Mouse (Mus musculus): ENCODE results near the gene Tubgcp2. TPM values are rescaled to one million over a fixed set of nuclear protein-coding genes. Genes with fewer than 3 reads are reported as not detected.

Tubgcp2 gene
- polyA plus RNA-seq, 1 experiment from 2014 or later, result 83.4 TPM

GRCm38 (mm10) chr7:139955505-139955904 is 81.0 kb downstream of the Tubgcp2 start:
- no peak for ATAC-seq (ENCODE audit: insufficient read depth, low FRiP score, low TSS enrichment)
- H3K9me3 ChIP-seq (ENCODE audit: control insufficient read depth, low read length), result no peaks in the 10 kb centered on the region
- no peak for DNase-seq (ENCODE audit: low spot score)
- H3K4me3 ChIP-seq (ENCODE audit: low read depth, low read length), result no peak overlapping the region
- H3K27ac ChIP-seq (ENCODE audit: low read depth, low read length), result no peak overlapping the region
- no peak overlapping the region for H3K9ac ChIP-seq (ENCODE audit: low read length)
- no peaks in the 10 kb centered on the region for H3K36me3 ChIP-seq (ENCODE audit: control insufficient read depth, insufficient read depth, low read length)
- H3K4me1 ChIP-seq (ENCODE audit: control insufficient read depth, insufficient read depth, low read length), result no peaks in the 10 kb centered on the region; the same call in 1 of the 2 replicates
- 88% methylated on average over 4 of the region's 4 CpGs for WGBS
- H3K4me2 ChIP-seq (ENCODE audit: low read depth), result no peak overlapping the region
- no peaks in the 10 kb centered on the region for H3K27me3 ChIP-seq (ENCODE audit: control insufficient read depth, insufficient read depth, low read length)

GRCm38 (mm10) chr7:139951991-139952633 is 84.4 kb downstream of the Tubgcp2 start:
- Histone ChIP-seq H3K36me3 (ENCODE audit: control insufficient read depth, insufficient read depth, low read length) (no peaks in the 10 kb centered on the region), H3K4me1 (ENCODE audit: control insufficient read depth, insufficient read depth, low read length) (no peaks in the 10 kb centered on the region; the same call in 1 of the 2 replicates), H3K9ac (ENCODE audit: low read length) (no peak overlapping the region), H3K4me3 (ENCODE audit: low read depth, low read length) (no peak overlapping the region), H3K27ac (ENCODE audit: low read depth, low read length) (no peak overlapping the region), H3K9me3 (ENCODE audit: control insufficient read depth, low read length) (no peaks in the 10 kb centered on the region), H3K4me2 (ENCODE audit: low read depth) (no peak overlapping the region), H3K27me3 (ENCODE audit: control insufficient read depth, insufficient read depth, low read length) (peaks cover 9% of the 10 kb centered on the region)
- 58% methylated on average over 6 of the region's 6 CpGs for WGBS
- no peak for DNase-seq (ENCODE audit: low spot score)
- ATAC-seq (ENCODE audit: insufficient read depth, low FRiP score, low TSS enrichment), result no peak

- ATAC-seq (ENCODE audit: insufficient read depth, low FRiP score, low TSS enrichment) (no peak), DNase-seq (ENCODE audit: low spot score) (peak; percentile 14)
- H3K27ac ChIP-seq (ENCODE audit: low read depth, low read length), result no peak overlapping the region
- 7% methylated on average over 16 of the region's 16 CpGs for WGBS
- H3K4me1 ChIP-seq (ENCODE audit: control insufficient read depth, insufficient read depth, low read length), result no peaks in the 10 kb centered on the region; the same call in 1 of the 2 replicates
- peak overlapping the region; percentile 38 for H3K4me3 ChIP-seq (ENCODE audit: low read depth, low read length)
- peaks cover 18% of the 10 kb centered on the region for H3K27me3 ChIP-seq (ENCODE audit: control insufficient read depth, insufficient read depth, low read length)
- H3K36me3 ChIP-seq (ENCODE audit: control insufficient read depth, insufficient read depth, low read length), result no peaks in the 10 kb centered on the region
- H3K9me3 ChIP-seq (ENCODE audit: control insufficient read depth, low read length), result no peaks in the 10 kb centered on the region
- H3K9ac ChIP-seq (ENCODE audit: low read length), result no peak overlapping the region; the same call in 1 of the 2 replicates
- peak overlapping the region; percentile 67 for H3K4me2 ChIP-seq (ENCODE audit: low read depth)
Measured at GRCm38 (mm10) chr7:139951079-139951478, 85.4 kb downstream of the Tubgcp2 start.

- Histone ChIP-seq H3K4me3 (ENCODE audit: low read depth, low read length) (peak overlapping the region; percentile 38), H3K4me1 (ENCODE audit: control insufficient read depth, insufficient read depth, low read length) (no peaks in the 10 kb centered on the region; the same call in 1 of the 2 replicates), H3K9me3 (ENCODE audit: control insufficient read depth, low read length) (no peaks in the 10 kb centered on the region), H3K36me3 (ENCODE audit: control insufficient read depth, insufficient read depth, low read length) (no peaks in the 10 kb centered on the region), H3K27me3 (ENCODE audit: control insufficient read depth, insufficient read depth, low read length) (peaks cover 25% of the 10 kb centered on the region), H3K4me2 (ENCODE audit: low read depth) (peak overlapping the region; percentile 67), H3K9ac (ENCODE audit: low read length) (peak overlapping the region; percentile 45), H3K27ac (ENCODE audit: low read depth, low read length) (no peak overlapping the region)
- DNase-seq (ENCODE audit: low spot score) (peak; percentile 68), ATAC-seq (ENCODE audit: insufficient read depth, low FRiP score, low TSS enrichment) (peak; percentile 58)
- under 1% methylated on average over 33 of the region's 33 CpGs for WGBS
Measured at GRCm38 (mm10) chr7:139950283-139950971, 86.0 kb downstream of the Tubgcp2 start.

- Histone ChIP-seq H3K4me1 (ENCODE audit: control insufficient read depth, insufficient read depth, low read length) (no peaks in the 10 kb centered on the region; the same call in 1 of the 2 replicates), H3K4me2 (ENCODE audit: low read depth) (peak overlapping the region; percentile 67), H3K9me3 (ENCODE audit: control insufficient read depth, low read length) (no peaks in the 10 kb centered on the region), H3K4me3 (ENCODE audit: low read depth, low read length) (peak overlapping the region; percentile 38), H3K27me3 (ENCODE audit: control insufficient read depth, insufficient read depth, low read length) (peaks cover 30% of the 10 kb centered on the region), H3K27ac (ENCODE audit: low read depth, low read length) (no peak overlapping the region), H3K9ac (ENCODE audit: low read length) (peak overlapping the region; percentile 45; the same call in 1 of the 2 replicates), H3K36me3 (ENCODE audit: control insufficient read depth, insufficient read depth, low read length) (no peaks in the 10 kb centered on the region)
- WGBS, result under 1% methylated on average over 15 of the region's 15 CpGs
- ATAC-seq (ENCODE audit: insufficient read depth, low FRiP score, low TSS enrichment), result peak; percentile 81
- DNase-seq (ENCODE audit: low spot score), result peak; percentile 66
Measured at GRCm38 (mm10) chr7:139949893-139950282, 86.6 kb downstream of the Tubgcp2 start.

GRCm38 (mm10) chr7:139946032-139946431 is 90.4 kb downstream of the Tubgcp2 start:
- Histone ChIP-seq H3K27ac (ENCODE audit: low read depth, low read length) (no peak overlapping the region), H3K27me3 (ENCODE audit: control insufficient read depth, insufficient read depth, low read length) (peaks cover 61% of the 10 kb centered on the region), H3K9me3 (ENCODE audit: control insufficient read depth, low read length) (no peaks in the 10 kb centered on the region), H3K9ac (ENCODE audit: low read length) (no peak overlapping the region), H3K4me3 (ENCODE audit: low read depth, low read length) (no peak overlapping the region), H3K4me2 (ENCODE audit: low read depth) (no peak overlapping the region), H3K4me1 (ENCODE audit: control insufficient read depth, insufficient read depth, low read length) (peaks cover 2% of the 10 kb centered on the region; the same call in 1 of the 2 replicates), H3K36me3 (ENCODE audit: control insufficient read depth, insufficient read depth, low read length) (no peaks in the 10 kb centered on the region)
- no peak for ATAC-seq (ENCODE audit: insufficient read depth, low FRiP score, low TSS enrichment)
- WGBS, result 22% methylated on average over 5 of the region's 5 CpGs
- DNase-seq (ENCODE audit: low spot score), result no peak

MicroRNAs within 50 kb of the gene (microRNA counts, 519-probe panel; counts per million panel counts)
- microRNA mmu-miR-202-3p (171 counts per million, percentile 57 among the panel's probes with 10 or more counts), microRNA mmu-miR-202-5p (171 counts per million, percentile 57 among the panel's probes with 10 or more counts)

Small RNA genes lying within 50 kb of the gene (microRNA-seq; reads per million reads assigned to microRNA genes)
- gene Mir202, result not detected
- not detected for gene Mir7062
- not detected for gene mmu-mir-7686

Other genes with a start within 250 kb of the Tubgcp2 start
- 9.7 and 9.9 TPM in 2 replicates for gene Adgra1, start 202.5 kb downstream of the Tubgcp2 start, polyA plus RNA-seq (2014; fragmentation: Nextera tagmentation; extraction: Ambion mirVana)
- gene Kndc1, start 142.0 kb downstream of the Tubgcp2 start, polyA plus RNA-seq (2014; fragmentation: Nextera tagmentation; extraction: Ambion mirVana), result 1.2 TPM in 2 replicates
- not detected in 2 replicates for gene Utf1, start 92.9 kb downstream of the Tubgcp2 start, polyA plus RNA-seq (2014; fragmentation: Nextera tagmentation; extraction: Ambion mirVana)
- gene 6430531B16Rik, start 57.9 kb downstream of the Tubgcp2 start, polyA plus RNA-seq (2014; fragmentation: Nextera tagmentation; extraction: Ambion mirVana), result 0.51 TPM in 1 of 2 replicates, not detected in the other
- gene Adam8, start 44.1 kb downstream of the Tubgcp2 start, polyA plus RNA-seq (2014; fragmentation: Nextera tagmentation; extraction: Ambion mirVana), result 2.0 and 3.0 TPM in 2 replicates
- 39.6 and 47.7 TPM in 2 replicates for gene Zfp511, start 278 bp downstream of the Tubgcp2 start, polyA plus RNA-seq (2014; fragmentation: Nextera tagmentation; extraction: Ambion mirVana)
- gene Msx3, start 12.4 kb upstream of the Tubgcp2 start, polyA plus RNA-seq (2014; fragmentation: Nextera tagmentation; extraction: Ambion mirVana), result 93.7 and 103 TPM in 2 replicates
- 9.4 and 11.4 TPM in 2 replicates for gene Caly, start 45.9 kb upstream of the Tubgcp2 start, polyA plus RNA-seq (2014; fragmentation: Nextera tagmentation; extraction: Ambion mirVana)
- gene Prap1, start 56.7 kb upstream of the Tubgcp2 start, polyA plus RNA-seq (2014; fragmentation: Nextera tagmentation; extraction: Ambion mirVana), result not detected in 2 replicates
- gene Fuom, start 65.8 kb upstream of the Tubgcp2 start, polyA plus RNA-seq (2014; fragmentation: Nextera tagmentation; extraction: Ambion mirVana), result 12.8 and 13.1 TPM in 2 replicates
- gene Paox, start 79.1 kb upstream of the Tubgcp2 start, polyA plus RNA-seq (2014; fragmentation: Nextera tagmentation; extraction: Ambion mirVana), result 15.6 and 16.1 TPM in 2 replicates
- 160 and 162 TPM in 2 replicates for gene Echs1, start 79.8 kb upstream of the Tubgcp2 start, polyA plus RNA-seq (2014; fragmentation: Nextera tagmentation; extraction: Ambion mirVana)
- gene Mtg1, start 100.9 kb upstream of the Tubgcp2 start, polyA plus RNA-seq (2014; fragmentation: Nextera tagmentation; extraction: Ambion mirVana), result 19.5 and 21.7 TPM in 2 replicates
- 0.72 and 1.2 TPM in 2 replicates for gene Sprn, start 118.2 kb upstream of the Tubgcp2 start, polyA plus RNA-seq (2014; fragmentation: Nextera tagmentation; extraction: Ambion mirVana)
- gene Olfr522, start 128.1 kb upstream of the Tubgcp2 start, polyA plus RNA-seq (2014; fragmentation: Nextera tagmentation; extraction: Ambion mirVana), result not detected in 2 replicates
- gene Olfr523, start 136.5 kb upstream of the Tubgcp2 start, polyA plus RNA-seq (2014; fragmentation: Nextera tagmentation; extraction: Ambion mirVana), result not detected in 2 replicates
- not detected in 2 replicates for gene Olfr524, start 169.3 kb upstream of the Tubgcp2 start, polyA plus RNA-seq (2014; fragmentation: Nextera tagmentation; extraction: Ambion mirVana)
- not detected in 2 replicates for gene Cd163l1, start 181.6 kb upstream of the Tubgcp2 start, polyA plus RNA-seq (2014; fragmentation: Nextera tagmentation; extraction: Ambion mirVana)
- not detected in 2 replicates for gene 5830411N06Rik, start 210.6 kb upstream of the Tubgcp2 start, polyA plus RNA-seq (2014; fragmentation: Nextera tagmentation; extraction: Ambion mirVana)